Mouse (Mus musculus) kidney, adult 18-20 months (tissue): Measurements from ENCODE around the gene Slc25a1.

Experiments used
- DNase-seq: peaks from one replicate; pipeline ENCODE4 v3.0.0; 2021

Gene Slc25a1

GRCm38 (mm10) chr16:17921325-17922162, 6.5 kb downstream of the Slc25a1 start:
- peak; percentile 94 for DNase-seq

GRCm38 (mm10) chr16:17920586-17920985, 7.4 kb downstream of the Slc25a1 start:
- no peak for DNase-seq

- no peak for DNase-seq
Measured at GRCm38 (mm10) chr16:17914307-17915249, 13.4 kb downstream of the Slc25a1 start, which contains the start of gene Gsc2. Gene Gsc2 (minus strand): TSS chr16:17915059.

GRCm38 (mm10) chr16:17911052-17911595, 16.9 kb downstream of the Slc25a1 start, which contains the start of gene Ess2:
Gene Ess2 (minus strand): TSS chr16:17911348.
- DNase-seq: peak; percentile 92

GRCm38 (mm10) chr16:17898462-17898861, 29.6 kb downstream of the Slc25a1 start, which contains the start of the genes Dgcr2 and Tssk2:
Gene Dgcr2 (minus strand): TSS chr16:17898562.
Gene Tssk2 (plus strand): TSS chr16:17898637.
- DNase-seq: no peak

- DNase-seq: no peak
Measured at GRCm38 (mm10) chr16:17896091-17896490, 31.9 kb downstream of the Slc25a1 start.

- DNase-seq: no peak
Measured at GRCm38 (mm10) chr16:17893923-17894322, 34.1 kb downstream of the Slc25a1 start, which contains the start of gene Tssk1. Gene Tssk1 (plus strand): TSS chr16:17894223.

- peak; percentile 84 for DNase-seq
Measured at GRCm38 (mm10) chr16:17892606-17893005, 35.4 kb downstream of the Slc25a1 start.

- DNase-seq: peak; percentile 99
Measured at GRCm38 (mm10) chr16:17891567-17891959, 36.5 kb downstream of the Slc25a1 start, which contains the start of gene Gm20518. Gene Gm20518 (minus strand): TSS chr16:17891671.

GRCm38 (mm10) chr16:17890917-17891566, 37.0 kb downstream of the Slc25a1 start:
- DNase-seq: peak; percentile 87

GRCm38 (mm10) chr16:17890342-17890727, 37.7 kb downstream of the Slc25a1 start:
- no peak for DNase-seq

GRCm38 (mm10) chr16:17889689-17890341, 38.2 kb downstream of the Slc25a1 start:
- no peak for DNase-seq

GRCm38 (mm10) chr16:17884116-17884515, 43.9 kb downstream of the Slc25a1 start:
- no peak for DNase-seq

- DNase-seq: no peak
Measured at GRCm38 (mm10) chr16:17882196-17882595, 45.8 kb downstream of the Slc25a1 start.

- DNase-seq: no peak
Measured at GRCm38 (mm10) chr16:17879571-17879970, 48.4 kb downstream of the Slc25a1 start.

GRCm38 (mm10) chr16:17876096-17876495, 51.9 kb downstream of the Slc25a1 start:
- no peak for DNase-seq
